Mouse (Mus musculus): ENCODE measurements around the gene Efemp2. TPM values are rescaled to one million over a fixed set of nuclear protein-coding genes. Genes with fewer than 3 reads are reported as not detected.

Efemp2 gene
- total RNA-seq (2015) (0.54 TPM in 1 of 2 replicates, not detected in the other), total RNA-seq (2017) (not detected in 2 replicates)

GRCm38 (mm10) chr19:5473720-5474119, at the start of gene Efemp2:
Gene Efemp2 (plus strand): TSS chr19:5473954.
- peak; percentile 79 for ATAC-seq (replicated peaks; ENCODE audit: poor library complexity)

- peak; percentile 40 for ATAC-seq (replicated peaks; ENCODE audit: poor library complexity)
These were observed 49.5 kb upstream of the Efemp2 start for GRCm38 (mm10) chr19:5424092-5424781.

GRCm38 (mm10) chr19:5424782-5425741, 48.7 kb upstream of the Efemp2 start, which contains the start of the genes Drap1 and AI837181:
Gene Drap1 (minus strand): TSS chr19:5424979.
Gene AI837181 (plus strand): TSS chr19:5425144.
- peak; percentile 81 for ATAC-seq (replicated peaks; ENCODE audit: poor library complexity)

GRCm38 (mm10) chr19:5425906-5426565, 47.7 kb upstream of the Efemp2 start:
- ATAC-seq (replicated peaks; ENCODE audit: poor library complexity): no peak

- no peak for ATAC-seq (replicated peaks; ENCODE audit: poor library complexity)
These were observed 47.0 kb upstream of the Efemp2 start for GRCm38 (mm10) chr19:5426640-5427290.

GRCm38 (mm10) chr19:5428083-5428482, 45.7 kb upstream of the Efemp2 start:
- ATAC-seq (replicated peaks; ENCODE audit: poor library complexity): no peak

- no peak for ATAC-seq (replicated peaks; ENCODE audit: poor library complexity)
These were observed 44.5 kb upstream of the Efemp2 start for GRCm38 (mm10) chr19:5429219-5429618.

GRCm38 (mm10) chr19:5429806-5430205, 43.9 kb upstream of the Efemp2 start:
- ATAC-seq (replicated peaks; ENCODE audit: poor library complexity): no peak

- ATAC-seq (replicated peaks; ENCODE audit: poor library complexity): peak; percentile 26
These were observed 43.3 kb upstream of the Efemp2 start for GRCm38 (mm10) chr19:5430408-5430807.

GRCm38 (mm10) chr19:5431911-5432464, 41.8 kb upstream of the Efemp2 start:
- ATAC-seq (replicated peaks; ENCODE audit: poor library complexity): no peak

GRCm38 (mm10) chr19:5432992-5433852, 40.5 kb upstream of the Efemp2 start:
- ATAC-seq (replicated peaks; ENCODE audit: poor library complexity): peak; percentile 65

- no peak for ATAC-seq (replicated peaks; ENCODE audit: poor library complexity)
These were observed 39.8 kb upstream of the Efemp2 start for GRCm38 (mm10) chr19:5433951-5434350.

- peak; percentile 57 for ATAC-seq (replicated peaks; ENCODE audit: poor library complexity)
These were observed 29.3 kb upstream of the Efemp2 start for GRCm38 (mm10) chr19:5444371-5444908.

GRCm38 (mm10) chr19:5444954-5445353, 28.8 kb upstream of the Efemp2 start:
- no peak for ATAC-seq (replicated peaks; ENCODE audit: poor library complexity)

GRCm38 (mm10) chr19:5445747-5446146, 28.0 kb upstream of the Efemp2 start:
- no peak for ATAC-seq (replicated peaks; ENCODE audit: poor library complexity)

GRCm38 (mm10) chr19:5447515-5448353, 26.0 kb upstream of the Efemp2 start, which contains the start of gene Fosl1:
Gene Fosl1 (plus strand): TSS chr19:5447547.
- ATAC-seq (replicated peaks; ENCODE audit: poor library complexity): peak; percentile 75

GRCm38 (mm10) chr19:5448354-5449150, 25.2 kb upstream of the Efemp2 start:
- ATAC-seq (replicated peaks; ENCODE audit: poor library complexity): peak; percentile 66

Measured in megakaryocyte progenitor cell, adult 5-6 weeks (primary cell).